8 mouse cellular contexts compared by ENCODE assay signal in genomic region chr13:55446483-55447105, GRCm38 (mm10). TPM values are rescaled to one million over a fixed set of nuclear protein-coding genes. Genes with fewer than 3 reads are reported as not detected.
A peak's percentile ranks its signal among the peaks of the same experiment; 100 is the strongest.
DNase-seq lines count a peak whose midpoint lies in the region; ATAC-seq and TF ChIP-seq lines count a peak whose summit lies in the region.

No protein-coding gene starts in this region.

- peaks cover 5% of the 10 kb centered on the region for H3K36me3 ChIP-seq in heart, adult 2 months (ENCODE audit: control insufficient read depth, insufficient read depth, low read length)
- peaks cover 52% of the 10 kb centered on the region for H3K36me3 ChIP-seq in G1E (replicated peaks)
- H3K36me3 ChIP-seq in heart, postnatal 0 days (replicated peaks; ENCODE audit: control insufficient read depth, insufficient read depth, low read length): peaks cover 15% of the 10 kb centered on the region
- peaks cover 36% of the 10 kb centered on the region for H3K36me3 ChIP-seq in midbrain, embryonic 10.5 days

- peak overlapping the region; percentile 5; the same call in 1 of the 2 replicates for H3K9ac ChIP-seq in heart, adult 2 months (ENCODE audit: low read depth, low read length)
- peak overlapping the region; percentile 78; the same call in 1 of the 2 replicates for H3K9ac ChIP-seq in heart, postnatal 0 days (replicated peaks; ENCODE audit: low read depth, low read length)

- no peak for TF ChIP-seq CTCF in heart, adult 2 months (IDR thresholded peaks at IDR 0.05)
- no peak for TF ChIP-seq CTCF in G1E (IDR thresholded peaks at IDR 0.05; ENCODE audit: low read depth, low read length)
- no peak for TF ChIP-seq CTCF in heart, postnatal 0 days (IDR thresholded peaks at IDR 0.05; ENCODE audit: low read depth)

- 68% methylated on average over 6 of the region's 6 CpGs for WGBS in heart, adult 2 months
- WGBS in heart, postnatal 0 days: 70% methylated on average over 6 of the region's 6 CpGs
- WGBS in midbrain, embryonic 10.5 days: 83% methylated on average over 6 of the region's 6 CpGs

- no peaks in the 10 kb centered on the region for H3K9me3 ChIP-seq in G1E (replicated peaks)
- no peaks in the 10 kb centered on the region for H3K9me3 ChIP-seq in heart, postnatal 0 days (replicated peaks; ENCODE audit: control insufficient read depth, low read length)
- no peaks in the 10 kb centered on the region for H3K9me3 ChIP-seq in midbrain, embryonic 10.5 days (replicated peaks)

- peak; percentile 22; the same call in 1 of the 2 replicates for ATAC-seq in G1E (ENCODE audit: extremely low read depth, insufficient number of reproducible peaks, low FRiP score, poor library complexity, severe bottlenecking)
- ATAC-seq in heart, postnatal 0 days (ENCODE audit: insufficient read depth, low read depth): no peak

- TF ChIP-seq POLR2A in heart, adult 2 months (IDR thresholded peaks at IDR 0.05; ENCODE audit: insufficient read depth, low read depth, low read length): no peak

- peak overlapping the region; percentile 15; the same call in 1 of the 2 replicates for H3K4me3 ChIP-seq in heart, adult 2 months
- peak overlapping the region; percentile 88; the same call in 1 of the 2 replicates for H3K4me3 ChIP-seq in G1E (ENCODE audit: low read depth, low read length)
- peak overlapping the region; percentile 74 for H3K4me3 ChIP-seq in heart, postnatal 0 days (ENCODE audit: low read depth, low read length)
- H3K4me3 ChIP-seq in midbrain, embryonic 10.5 days: peak overlapping the region; percentile 93

- peak overlapping the region; percentile 81 for H3K4me2 ChIP-seq in heart, postnatal 0 days (ENCODE audit: low read depth, low read length)

- intact Hi-C loops in heart, adult 2 months (cut with DNase I): loop anchor here (2.0 kb wide), 1 partner anchor 26 kb away; no protein-coding TSS in a partner anchor
- intact Hi-C loops in heart, postnatal 10 days (cut with DNase I): loop anchor here (10.0 kb wide), 1 partner anchor 232 kb away; no protein-coding TSS in a partner anchor

- peak overlapping the region; percentile 5; the same call in 1 of the 2 replicates for H3K27ac ChIP-seq in heart, adult 2 months
- H3K27ac ChIP-seq in heart, postnatal 0 days (ENCODE audit: low read depth): no peak overlapping the region
- peak overlapping the region; percentile 98 for H3K27ac ChIP-seq in midbrain, embryonic 10.5 days (replicated peaks)

- H3K79me2 ChIP-seq in heart, adult 2 months (replicated peaks; ENCODE audit: control insufficient read depth, insufficient read depth, low read length): peaks cover 3% of the 10 kb centered on the region

- no peak for DNase-seq in heart, adult 2 months
- no peak for DNase-seq in heart, postnatal 10 days
- peak; percentile 57 for DNase-seq in G1E (ENCODE audit: low spot score)
- no peak for DNase-seq in heart, postnatal 0 days (ENCODE audit: low spot score)
- DNase-seq in midbrain, embryonic 10.5 days (ENCODE audit: low spot score): no peak
- no peak for DNase-seq in natural killer cell, adult 2 months (ENCODE audit: low spot score in 2 of 2)
- no peak for DNase-seq in right cerebral cortex, adult 18-20 months
- no peak for DNase-seq in embryo, embryonic 10 days (ENCODE audit: low spot score)

- H3K4me1 ChIP-seq in heart, adult 2 months (ENCODE audit: control insufficient read depth, insufficient read depth, low read length): peaks cover 18% of the 10 kb centered on the region
- H3K4me1 ChIP-seq in G1E (ENCODE audit: insufficient read depth, low read depth, low read length): peaks cover 59% of the 10 kb centered on the region
- peaks cover 50% of the 10 kb centered on the region for H3K4me1 ChIP-seq in heart, postnatal 0 days (ENCODE audit: control insufficient read depth, insufficient read depth)
- peaks cover 37% of the 10 kb centered on the region for H3K4me1 ChIP-seq in midbrain, embryonic 10.5 days

- no peaks in the 10 kb centered on the region for H3K27me3 ChIP-seq in heart, adult 2 months (ENCODE audit: control insufficient read depth, insufficient read depth, low read length)
- peaks cover 6% of the 10 kb centered on the region for H3K27me3 ChIP-seq in G1E (ENCODE audit: insufficient read depth, low read length)
- no peaks in the 10 kb centered on the region for H3K27me3 ChIP-seq in heart, postnatal 0 days (ENCODE audit: control insufficient read depth, insufficient read depth, low read length)
- H3K27me3 ChIP-seq in midbrain, embryonic 10.5 days (ENCODE audit: low read depth, poor library complexity, severe bottlenecking): no peaks in the 10 kb centered on the region

- TF ChIP-seq EP300 in heart, adult 2 months (IDR thresholded peaks at IDR 0.05; ENCODE audit: insufficient read depth, low read depth, low read length): no peak
- TF ChIP-seq EP300 in heart, postnatal 0 days (IDR thresholded peaks at IDR 0.05; ENCODE audit: low read depth): no peak

RNA-seq across cellular contexts. Expression of gene Grk6, which starts 1.7 kb away (rescaled TPM):
- 10 to 100 TPM; 17.1 to 19.5 TPM for total RNA-seq in heart, adult 2 months (2021)
- 22.5 and 29.0 TPM in 2 replicates for polyA plus RNA-seq in heart, adult 2 months (2012; rRNA removed)
- total RNA-seq in heart, postnatal 10 days (2021): 10 to 100 TPM; 26.3 to 28.5 TPM
- 23.0 and 27.5 TPM in 2 replicates for total RNA-seq in G1E (2014; fragmentation: Nextera tagmentation)
- total RNA-seq in G1E (2017): 48.9 and 53.9 TPM in 2 replicates
- 42.6 and 46.0 TPM in 2 replicates for polyA plus RNA-seq in G1E (2012)
- total RNA-seq in heart, postnatal 0 days (2014; rRNA removed; ENCODE audit: low replicate concordance): 27.2 and 44.4 TPM in 2 replicates
- polyA plus RNA-seq in heart, postnatal 0 days (2015; fragmentation: Nextera tagmentation; extraction: Ambion mirVana): 10.7 TPM in 2 replicates
- 41.8 and 51.4 TPM in 2 replicates for polyA plus RNA-seq in midbrain, embryonic 10.5 days (2016; fragmentation: Nextera tagmentation; extraction: Ambion mirVana)

RNA-seq across cellular contexts. Expression of gene Prr7, which starts 17.5 kb away (rescaled TPM):
- under 1 TPM; 0.86 to 0.94 TPM for total RNA-seq in heart, adult 2 months (2021)
- polyA plus RNA-seq in heart, adult 2 months (2012; rRNA removed): 0.53 and 1.1 TPM in 2 replicates
- 1 to 10 TPM; 1.7 to 1.8 TPM for total RNA-seq in heart, postnatal 10 days (2021)
- total RNA-seq in G1E (2014; fragmentation: Nextera tagmentation): 0.53 TPM in 1 of 2 replicates, not detected in the other
- total RNA-seq in G1E (2017): 0.44 and 1.6 TPM in 2 replicates
- polyA plus RNA-seq in G1E (2012): 1.6 and 2.7 TPM in 2 replicates
- 3.6 and 8.2 TPM in 2 replicates for total RNA-seq in heart, postnatal 0 days (2014; rRNA removed; ENCODE audit: low replicate concordance)
- polyA plus RNA-seq in heart, postnatal 0 days (2015; fragmentation: Nextera tagmentation; extraction: Ambion mirVana): 0.08 TPM in 1 of 2 replicates, not detected in the other
- 0.69 and 0.87 TPM in 2 replicates for polyA plus RNA-seq in midbrain, embryonic 10.5 days (2016; fragmentation: Nextera tagmentation; extraction: Ambion mirVana)

RNA-seq across cellular contexts. Expression of gene F12, which starts 20.0 kb away (rescaled TPM):
- total RNA-seq in heart, adult 2 months (2021): not detected
- 0.23 TPM in 1 of 2 replicates, not detected in the other for polyA plus RNA-seq in heart, adult 2 months (2012; rRNA removed)
- not detected for total RNA-seq in heart, postnatal 10 days (2021)
- total RNA-seq in G1E (2014; fragmentation: Nextera tagmentation): not detected in 2 replicates
- 0.05 TPM in 1 of 2 replicates, not detected in the other for total RNA-seq in G1E (2017)
- polyA plus RNA-seq in G1E (2012): not detected in 2 replicates
- total RNA-seq in heart, postnatal 0 days (2014; rRNA removed; ENCODE audit: low replicate concordance): 0.12 TPM in 1 of 2 replicates, not detected in the other
- polyA plus RNA-seq in heart, postnatal 0 days (2015; fragmentation: Nextera tagmentation; extraction: Ambion mirVana): not detected in 2 replicates
- polyA plus RNA-seq in midbrain, embryonic 10.5 days (2016; fragmentation: Nextera tagmentation; extraction: Ambion mirVana): 0.14 TPM in 1 of 2 replicates, not detected in the other

RNA-seq across cellular contexts. Expression of gene Pfn3, which starts 31.6 kb away (rescaled TPM):
- not detected for total RNA-seq in heart, adult 2 months (2021)
- polyA plus RNA-seq in heart, adult 2 months (2012; rRNA removed): not detected in 2 replicates
- total RNA-seq in heart, postnatal 10 days (2021): not detected
- not detected in 2 replicates for total RNA-seq in G1E (2014; fragmentation: Nextera tagmentation)
- total RNA-seq in G1E (2017): not detected in 2 replicates
- not detected in 2 replicates for polyA plus RNA-seq in G1E (2012)
- not detected in 2 replicates for total RNA-seq in heart, postnatal 0 days (2014; rRNA removed; ENCODE audit: low replicate concordance)
- polyA plus RNA-seq in heart, postnatal 0 days (2015; fragmentation: Nextera tagmentation; extraction: Ambion mirVana): not detected in 2 replicates
- polyA plus RNA-seq in midbrain, embryonic 10.5 days (2016; fragmentation: Nextera tagmentation; extraction: Ambion mirVana): not detected in 2 replicates

RNA-seq across cellular contexts. Expression of gene Dbn1, which starts 41.3 kb away (rescaled TPM):
- 1 to 10 TPM; 4.8 to 9.3 TPM for total RNA-seq in heart, adult 2 months (2021)
- polyA plus RNA-seq in heart, adult 2 months (2012; rRNA removed): 10.4 and 11.5 TPM in 2 replicates
- total RNA-seq in heart, postnatal 10 days (2021): 10 to 100 TPM; 53.7 to 58.2 TPM
- not detected in 2 replicates for total RNA-seq in G1E (2014; fragmentation: Nextera tagmentation)
- total RNA-seq in G1E (2017): 0.23 and 0.33 TPM in 2 replicates
- 0.25 and 0.30 TPM in 2 replicates for polyA plus RNA-seq in G1E (2012)
- total RNA-seq in heart, postnatal 0 days (2014; rRNA removed; ENCODE audit: low replicate concordance): 38.5 and 46.0 TPM in 2 replicates
- 30.2 and 30.9 TPM in 2 replicates for polyA plus RNA-seq in heart, postnatal 0 days (2015; fragmentation: Nextera tagmentation; extraction: Ambion mirVana)
- polyA plus RNA-seq in midbrain, embryonic 10.5 days (2016; fragmentation: Nextera tagmentation; extraction: Ambion mirVana): 381 and 466 TPM in 2 replicates

Comparison
In these comparisons a context has a peak if more than half of its experiments do, and no peak if none do; other contexts are left out.
1. H3K4me3 ChIP-seq: peak in every context shown above with its lines; median percentile 93 in midbrain, embryonic 10.5 days; 88 in G1E; 74 in heart, postnatal 0 days; 15 in heart, adult 2 months.